Mouse (Mus musculus) heart, postnatal 0 days (tissue): ENCODE data around the gene Gm45799.

Experiments
- CTCF ChIP-seq: IDR thresholded peaks from 2 replicates; pipeline ENCODE4 v1.5.1; 2016; ENCODE audit warnings: antibody characterized with exemption, control low read depth, low read depth
- EP300 ChIP-seq: IDR thresholded peaks from 2 replicates; pipeline ENCODE4 v1.6.1; 2016; ENCODE audit warnings: antibody characterized with exemption, low read depth

DNA sequence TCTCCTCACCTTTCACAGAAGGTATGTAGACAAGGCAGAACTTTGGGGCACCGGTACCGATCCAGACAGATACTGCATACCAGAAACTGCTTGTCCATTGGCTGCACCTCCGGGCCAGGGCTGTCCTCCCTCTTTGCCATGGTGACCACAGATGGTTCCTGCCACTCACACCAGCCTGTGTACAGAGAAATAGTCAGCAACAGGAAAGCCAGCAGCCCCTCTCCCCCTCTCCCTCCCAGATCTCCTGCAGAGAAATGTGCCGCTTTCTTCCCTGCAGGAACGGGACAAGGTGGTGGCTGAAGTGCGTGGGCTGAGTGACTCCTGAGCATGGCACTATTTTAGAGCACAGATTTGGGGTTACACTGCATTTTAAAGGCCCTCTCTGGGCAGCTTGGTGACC lies 15.0 kb upstream of the Gm45799 start:
- TF ChIP-seq CTCF = no peak
- no peak for TF ChIP-seq EP300
